Mouse (Mus musculus): ENCODE data around the gene Dnase1l2.

- TF ChIP-seq POLR2A (IDR thresholded peaks at IDR 0.05; ENCODE audit: control insufficient read depth, extremely low read depth, insufficient read depth, low read length, poor library complexity) (no peak), CTCF (IDR thresholded peaks at IDR 0.05; ENCODE audit: borderline replicate concordance, control insufficient read depth, extremely low read depth, insufficient read depth, low read length, poor library complexity) (no peak)
Measured at GRCm38 (mm10) chr17:24462932-24463331, 20.0 kb upstream of the Dnase1l2 start.
